28 mouse cellular contexts compared by ENCODE assay signal in genomic region chr7:100933520-100933919, GRCm38 (mm10). TPM values are rescaled to one million over a fixed set of nuclear protein-coding genes. Genes with fewer than 3 reads are reported as not detected.
A peak's percentile ranks its signal among the peaks of the same experiment; 100 is the strongest.
DNase-seq lines count a peak whose midpoint lies in the region; ATAC-seq and TF ChIP-seq lines count a peak whose summit lies in the region.
"Had no signal": no experiment of that assay in that cellular context is flagged by ENCODE, and none has a peak within 500 bp of the region (broad histone marks: within the 10 kb centered on the region; RNA-seq: fewer than 3 reads in every experiment).

No protein-coding gene starts in this region.

- peaks cover 9% of the 10 kb centered on the region for H3K36me3 ChIP-seq in kidney, embryonic 15.5 days
- 0 out of 2 replicates have a peak, but pooled peaks cover 2% of the 10 kb centered on the region for H3K36me3 ChIP-seq in lung, embryonic 15.5 days
- H3K36me3 ChIP-seq in myocyte (ENCODE audit: control insufficient read depth, insufficient read depth): no peaks in the 10 kb centered on the region
- H3K36me3 ChIP-seq: embryonic facial prominence, embryonic 15.5 days; forebrain, embryonic 12.5 days; heart, embryonic 15.5 days; hindbrain, embryonic 12.5 days; midbrain, embryonic 12.5 days; neural tube, embryonic 13.5 days had no signal

- no peak for TF ChIP-seq CTCF in gastrocnemius, adult 2 months (IDR thresholded peaks at IDR 0.05)

- H3K27ac ChIP-seq in gastrocnemius, adult 2 months: no peak overlapping the region
- H3K27ac ChIP-seq in kidney, embryonic 15.5 days: peak overlapping the region; percentile 100; the same call in 1 of the 2 replicates
- no peak overlapping the region for H3K27ac ChIP-seq in lung, embryonic 15.5 days
- H3K27ac ChIP-seq: forebrain, embryonic 12.5 days; hindbrain, embryonic 12.5 days; hindbrain, postnatal 0 days; layer of hippocampus, adult 2 months; midbrain, embryonic 12.5 days; neural tube, embryonic 13.5 days had no signal

- peaks cover 24% of the 10 kb centered on the region for H3K79me2 ChIP-seq in myocyte (ENCODE audit: control insufficient read depth, insufficient read depth)

- H3K27me3 ChIP-seq in kidney, embryonic 15.5 days: no peaks in the 10 kb centered on the region
- H3K27me3 ChIP-seq in lung, embryonic 15.5 days: no peaks in the 10 kb centered on the region
- H3K27me3 ChIP-seq in myocyte (ENCODE audit: control insufficient read depth, insufficient read depth, insufficient read length): no peaks in the 10 kb centered on the region
- H3K27me3 ChIP-seq: embryonic facial prominence, embryonic 15.5 days; heart, embryonic 15.5 days; limb, embryonic 13.5 days had no signal

- H3ac ChIP-seq in myocyte (ENCODE audit: control insufficient read depth, insufficient read length): no peak overlapping the region

- intact Hi-C loops in gastrocnemius, adult 2 months (cut with DNase I): no loop called here

- ATAC-seq in kidney, embryonic 15.5 days (replicated peaks; ENCODE audit: low FRiP score): no peak
- no peak for ATAC-seq in lung, embryonic 15.5 days (ENCODE audit: borderline replicate concordance, extremely low read depth, low FRiP score, low TSS enrichment)

- 0 out of 2 replicates have a peak overlapping the region, but pooled peaks have one; percentile 87 for H3K4me2 ChIP-seq in kidney, embryonic 15.5 days
- 0 out of 2 replicates have a peak overlapping the region, but pooled peaks have one; percentile 93 for H3K4me2 ChIP-seq in lung, embryonic 15.5 days
- H3K4me2 ChIP-seq in myocyte (ENCODE audit: low read depth): no peak overlapping the region

- H3K4me3 ChIP-seq in gastrocnemius, adult 2 months: no peak overlapping the region
- no peak overlapping the region for H3K4me3 ChIP-seq in kidney, embryonic 15.5 days (replicated peaks)
- no peak overlapping the region for H3K4me3 ChIP-seq in lung, embryonic 15.5 days
- H3K4me3 ChIP-seq in myocyte: peak overlapping the region; percentile 75
- H3K4me3 ChIP-seq: layer of hippocampus, adult 2 months had no signal

- peak; percentile 62 for DNase-seq in gastrocnemius, adult 2 months
- no peak for DNase-seq in gastrocnemius, adult 8-10 months (ENCODE audit: low spot score in 2 of 2)
- DNase-seq in kidney, adult 9 months: no peak
- DNase-seq in lung, postnatal 25 days (ENCODE audit: low spot score): no peak
- no peak for DNase-seq in layer of hippocampus, postnatal 10 days (ENCODE audit: low spot score in 2 of 2)
- DNase-seq: adrenal gland, postnatal 25 days; cerebellum, adult 18-20 months; cerebellum, postnatal 10 days; forebrain, postnatal 0 days; gastrocnemius, postnatal 14 days; heart, postnatal 36 days; lung, postnatal 4 days; thymus, postnatal 14 days had no signal

- H3K9ac ChIP-seq in kidney, embryonic 15.5 days: 0 out of 2 replicates have a peak overlapping the region, but pooled peaks have one; percentile 15
- H3K9ac ChIP-seq in lung, embryonic 15.5 days: peak overlapping the region; percentile 2; the same call in 1 of the 2 replicates
- H3K9ac ChIP-seq: embryonic facial prominence, embryonic 15.5 days; forebrain, embryonic 12.5 days; forebrain, postnatal 0 days; heart, embryonic 15.5 days; hindbrain, embryonic 12.5 days; limb, embryonic 13.5 days; neural tube, embryonic 13.5 days had no signal

- no peak for TF ChIP-seq POLR2A in myocyte (IDR thresholded peaks at IDR 0.05; ENCODE audit: insufficient read length, low read depth)

- peaks cover 37% of the 10 kb centered on the region for H3K4me1 ChIP-seq in kidney, embryonic 15.5 days
- H3K4me1 ChIP-seq in lung, embryonic 15.5 days: peaks cover 28% of the 10 kb centered on the region

- H3K9me3 ChIP-seq in kidney, embryonic 15.5 days (replicated peaks): no peaks in the 10 kb centered on the region
- no peaks in the 10 kb centered on the region for H3K9me3 ChIP-seq in lung, embryonic 15.5 days
- H3K9me3 ChIP-seq: embryonic facial prominence, embryonic 15.5 days; forebrain, embryonic 12.5 days; heart, embryonic 10.5 days; heart, embryonic 15.5 days; hindbrain, embryonic 12.5 days; limb, embryonic 13.5 days; midbrain, embryonic 12.5 days; neural tube, embryonic 13.5 days had no signal

TF ChIP-seq in myocyte, 11 proteins besides CTCF, POLR2A, EP300 and RAD21:
- TF ChIP-seq MYOG (IDR thresholded peaks at IDR 0.05; ENCODE audit: control insufficient read depth in 1 of 3, insufficient read depth in 1 of 3, insufficient read length in 2 of 3, low read depth in 2 of 3): no peak
- TF ChIP-seq MAX (IDR thresholded peaks at IDR 0.05; ENCODE audit: low read depth): no peak
- TF ChIP-seq POLR2AphosphoS2 (IDR thresholded peaks at IDR 0.05; ENCODE audit: insufficient read length, low read depth): no peak
- no peak for TF ChIP-seq USF1 (IDR thresholded peaks at IDR 0.05; ENCODE audit: low read depth)
- TF ChIP-seq REST (IDR thresholded peaks at IDR 0.05; ENCODE audit: insufficient read depth, insufficient read length): no peak
- TF ChIP-seq CEBPB (IDR thresholded peaks at IDR 0.05; ENCODE audit: insufficient read depth, poor library complexity, severe bottlenecking): no peak
- TF ChIP-seq E2F4 (IDR thresholded peaks at IDR 0.05; ENCODE audit: insufficient read depth): no peak
- TF ChIP-seq TCF3 (IDR thresholded peaks at IDR 0.05; ENCODE audit: insufficient read length, low read depth): no peak
- no peak for TF ChIP-seq SRF (IDR thresholded peaks at IDR 0.05; ENCODE audit: control insufficient read depth, insufficient read length, low read depth)
- no peak for TF ChIP-seq TCF12 (IDR thresholded peaks at IDR 0.05; ENCODE audit: insufficient read depth, poor library complexity, severe bottlenecking)
- TF ChIP-seq MYOD1 (IDR thresholded peaks at IDR 0.05; ENCODE audit: control insufficient read depth in 1 of 3, insufficient read length in 2 of 3, low read depth in 2 of 3): no peak
TF ChIP-seq in myocyte: peak in this region for 0.

RNA-seq across cellular contexts. Expression of gene Arhgef17, which starts 1.6 kb away (rescaled TPM):
- total RNA-seq in gastrocnemius, adult 2 months (2021): 10 to 100 TPM; 20.9 to 33.3 TPM
- 10 to 100 TPM; 33.5 to 44.3 (median 38.1) TPM for total RNA-seq in gastrocnemius, adult 8-10 months (2022)
- 9.1 and 12.2 TPM in 2 replicates for polyA plus RNA-seq in kidney, embryonic 15.5 days (2015; fragmentation: Nextera tagmentation; extraction: Ambion mirVana)
- 10.8 TPM in 2 replicates for polyA plus RNA-seq in lung, embryonic 15.5 days (2015; fragmentation: Nextera tagmentation; extraction: Ambion mirVana)
- polyA plus RNA-seq in myocyte (2012; fragmentation: generic; extraction: Trizol): 24.7 TPM
- total RNA-seq in layer of hippocampus, postnatal 10 days (2021): 10 to 100 TPM; 76.5 to 81.6 TPM
- total RNA-seq: granulocyte monocyte progenitor cell, adult 5-6 weeks had no signal

RNA-seq across cellular contexts. Expression of gene P2ry6, which starts 40.9 kb away (rescaled TPM):
- 1 to 10 TPM in 1 of 2 experiments, under 1 TPM in 1; 0.82 to 1.4 TPM for total RNA-seq in gastrocnemius, adult 2 months (2021)
- 1 to 10 TPM in 2 of 4 experiments, under 1 TPM in 2; 0.53 to 1.2 (median 0.94) TPM for total RNA-seq in gastrocnemius, adult 8-10 months (2022)
- polyA plus RNA-seq in kidney, embryonic 15.5 days (2015; fragmentation: Nextera tagmentation; extraction: Ambion mirVana): 5.2 TPM in 2 replicates
- polyA plus RNA-seq in lung, embryonic 15.5 days (2015; fragmentation: Nextera tagmentation; extraction: Ambion mirVana): 9.6 and 9.9 TPM in 2 replicates
- polyA plus RNA-seq in myocyte (2012; fragmentation: generic; extraction: Trizol): 0.13 TPM
- total RNA-seq in layer of hippocampus, postnatal 10 days (2021): 1 to 10 TPM; 4.0 TPM
- total RNA-seq: common myeloid progenitor, adult 5-6 weeks; granulocyte monocyte progenitor cell, adult 5-6 weeks had no signal
